8 mouse cellular contexts compared by ENCODE assay signal in genomic region chr19:5704163-5704800, GRCm38 (mm10). TPM values are rescaled to one million over a fixed set of nuclear protein-coding genes. Genes with fewer than 3 reads are reported as not detected.
DNase-seq lines count a peak whose midpoint lies in the region; ATAC-seq and TF ChIP-seq lines count a peak whose summit lies in the region.

Gene Kcnk7 (plus strand): TSS chr19:5704367.

- H3K4me3 ChIP-seq in forebrain, embryonic 10.5 days = no peak within 1 kb of the TSS
- no peak within 1 kb of the TSS for H3K4me3 ChIP-seq in forebrain, embryonic 15.5 days
- no peak within 1 kb of the TSS for H3K4me3 ChIP-seq in thymus, adult 2 months (ENCODE audit: control insufficient read depth, insufficient read depth, low read length)
- H3K4me3 ChIP-seq in lung, embryonic 14.5 days (ENCODE audit: low read depth, low read length) = no peak within 1 kb of the TSS

- TF ChIP-seq CTCF in thymus, adult 2 months (IDR thresholded peaks at IDR 0.05; ENCODE audit: borderline replicate concordance, control insufficient read depth, extremely low read depth, insufficient read depth, low read length, poor library complexity) = no peak
- TF ChIP-seq CTCF in lung, embryonic 14.5 days (IDR thresholded peaks at IDR 0.05; ENCODE audit: low read depth) = no peak

- H3K27me3 ChIP-seq in forebrain, embryonic 10.5 days (ENCODE audit: poor library complexity, severe bottlenecking) = no peaks in the 10 kb centered on the region
- H3K27me3 ChIP-seq in forebrain, embryonic 15.5 days = no peaks in the 10 kb centered on the region
- no peaks in the 10 kb centered on the region for H3K27me3 ChIP-seq in thymus, adult 2 months (ENCODE audit: control insufficient read depth, insufficient read depth, low read length)
- H3K27me3 ChIP-seq in lung, embryonic 14.5 days (ENCODE audit: insufficient read depth, low read length) = no peaks in the 10 kb centered on the region

- H3K9me3 ChIP-seq in forebrain, embryonic 10.5 days = no peaks in the 10 kb centered on the region
- H3K9me3 ChIP-seq in forebrain, embryonic 15.5 days = no peaks in the 10 kb centered on the region
- no peaks in the 10 kb centered on the region for H3K9me3 ChIP-seq in lung, embryonic 14.5 days (ENCODE audit: low read depth, low read length)

- DNase-seq in forebrain, embryonic 10.5 days (ENCODE audit: extremely low spot score, low spot score) = no peak
- DNase-seq in thymus, adult 2 months = peak; percentile 25
- DNase-seq in thymus, postnatal 0 days (ENCODE audit: low spot score) = no peak
- no peak for DNase-seq in lung, embryonic 14.5 days
- DNase-seq in left cerebral cortex, adult 11 months (ENCODE audit: low spot score) = no peak
- no peak for DNase-seq in layer of hippocampus, adult 18-20 months (ENCODE audit: low spot score in 2 of 2)
- DNase-seq in kidney, postnatal 10 days = no peak

- H3K4me2 ChIP-seq in forebrain, embryonic 15.5 days (replicated peaks) = no peak within 1 kb of the TSS
- no peak within 1 kb of the TSS for H3K4me2 ChIP-seq in lung, embryonic 14.5 days

- H3K4me1 ChIP-seq in forebrain, embryonic 10.5 days = peaks cover 12% of the 10 kb centered on the region
- no peaks in the 10 kb centered on the region for H3K4me1 ChIP-seq in forebrain, embryonic 15.5 days
- H3K4me1 ChIP-seq in thymus, adult 2 months (replicated peaks; ENCODE audit: control insufficient read depth, insufficient read depth, low read length) = peaks cover 22% of the 10 kb centered on the region
- peaks cover 4% of the 10 kb centered on the region; the same call in 1 of the 2 replicates for H3K4me1 ChIP-seq in lung, embryonic 14.5 days (ENCODE audit: insufficient read depth)

- peak within 1 kb of the TSS; percentile 32; the same call in 1 of the 2 replicates for H3K27ac ChIP-seq in forebrain, embryonic 10.5 days
- no peak within 1 kb of the TSS; the same call in 1 of the 2 replicates for H3K27ac ChIP-seq in forebrain, embryonic 15.5 days (replicated peaks)
- H3K27ac ChIP-seq in thymus, adult 2 months (ENCODE audit: control insufficient read depth, insufficient read depth, low read length) = peak within 1 kb of the TSS; percentile 52
- H3K27ac ChIP-seq in lung, embryonic 14.5 days (ENCODE audit: low read depth) = peak within 1 kb of the TSS; percentile 67

- no peak for ATAC-seq in forebrain, embryonic 15.5 days (replicated peaks)
- ATAC-seq in lung, embryonic 14.5 days (ENCODE audit: insufficient read depth) = no peak

- no peak for TF ChIP-seq POLR2A in thymus, adult 2 months (IDR thresholded peaks at IDR 0.05; ENCODE audit: control insufficient read depth, extremely low read depth, insufficient read depth, low read length, poor library complexity)

- no peak within 1 kb of the TSS for H3K9ac ChIP-seq in forebrain, embryonic 15.5 days (replicated peaks)
- no peak within 1 kb of the TSS; the same call in 1 of the 2 replicates for H3K9ac ChIP-seq in lung, embryonic 14.5 days

- H3K36me3 ChIP-seq in forebrain, embryonic 10.5 days (replicated peaks) = peaks cover 75% of the 10 kb centered on the region
- H3K36me3 ChIP-seq in forebrain, embryonic 15.5 days = peaks cover 65% of the 10 kb centered on the region
- peaks cover 36% of the 10 kb centered on the region for H3K36me3 ChIP-seq in thymus, adult 2 months (ENCODE audit: control insufficient read depth, insufficient read depth, low read length)
- H3K36me3 ChIP-seq in lung, embryonic 14.5 days (ENCODE audit: insufficient read depth) = peaks cover 79% of the 10 kb centered on the region

- WGBS in forebrain, embryonic 10.5 days = 79% methylated on average over 17 of the region's 17 CpGs
- WGBS in forebrain, embryonic 15.5 days = 81% methylated on average over 17 of the region's 17 CpGs
- WGBS in thymus, adult 2 months = 76% methylated on average over 17 of the region's 17 CpGs
- WGBS in lung, embryonic 14.5 days = 63% methylated on average over 17 of the region's 17 CpGs

RNA-seq across cellular contexts. Expression of gene Kcnk7, which starts in this region (rescaled TPM):
- polyA plus RNA-seq in forebrain, embryonic 10.5 days (2016; fragmentation: Nextera tagmentation; extraction: Ambion mirVana) = 0.19 TPM in 1 of 2 replicates, not detected in the other
- polyA plus RNA-seq in forebrain, embryonic 15.5 days (2015; fragmentation: Nextera tagmentation; extraction: Ambion mirVana) = 0.33 TPM in 1 of 2 replicates, not detected in the other
- 0.97 and 1.0 TPM in 2 replicates for polyA plus RNA-seq in thymus, adult 2 months (2012; rRNA removed)
- 0.32 and 0.74 TPM in 2 replicates for polyA plus RNA-seq in thymus, postnatal 0 days (2015; fragmentation: Nextera tagmentation; extraction: Ambion mirVana)
- polyA plus RNA-seq in lung, embryonic 14.5 days (2014; fragmentation: Nextera tagmentation; extraction: Ambion mirVana) = 0.32 and 0.47 TPM in 2 replicates
- not detected for total RNA-seq in layer of hippocampus, adult 18-20 months (2021)
